ENCODE assay signal across 11 mouse cellular contexts in genomic region chr12:74848611-74849347, GRCm38 (mm10).
DNase-seq lines count a peak whose midpoint lies in the region; ATAC-seq and TF ChIP-seq lines count a peak whose summit lies in the region.
"Had no signal": no experiment of that assay in that cellular context is flagged by ENCODE, and none has a peak within 500 bp of the region (broad histone marks: within the 10 kb centered on the region; RNA-seq: fewer than 3 reads in every experiment).

No protein-coding gene starts in this region.

- no peak overlapping the region for H3K9ac ChIP-seq in forebrain, embryonic 15.5 days (replicated peaks)
- H3K9ac ChIP-seq in forebrain, embryonic 16.5 days (replicated peaks; ENCODE audit: low read depth, low read length), result no peak overlapping the region
- no peak overlapping the region for H3K9ac ChIP-seq in intestine, postnatal 0 days (ENCODE audit: low read depth, low read length)
- H3K9ac ChIP-seq in kidney, embryonic 16.5 days (replicated peaks; ENCODE audit: low read length), result no peak overlapping the region
- H3K9ac ChIP-seq: neural tube, embryonic 12.5 days had no signal

- no peaks in the 10 kb centered on the region for H3K27me3 ChIP-seq in forebrain, embryonic 15.5 days
- H3K27me3 ChIP-seq in forebrain, embryonic 10.5 days (ENCODE audit: poor library complexity, severe bottlenecking), result no peaks in the 10 kb centered on the region
- no peaks in the 10 kb centered on the region for H3K27me3 ChIP-seq in forebrain, embryonic 16.5 days (replicated peaks; ENCODE audit: control insufficient read depth, insufficient read depth, low read length)
- no peaks in the 10 kb centered on the region for H3K27me3 ChIP-seq in intestine, postnatal 0 days (replicated peaks; ENCODE audit: control insufficient read depth, insufficient read depth, low read length)
- no peaks in the 10 kb centered on the region for H3K27me3 ChIP-seq in kidney, embryonic 16.5 days (ENCODE audit: insufficient read depth, low read length)
- H3K27me3 ChIP-seq: neural tube, embryonic 12.5 days had no signal

- DNase-seq in forebrain, embryonic 10.5 days (ENCODE audit: extremely low spot score, low spot score), result no peak
- DNase-seq in layer of hippocampus, postnatal 10 days (ENCODE audit: low spot score in 2 of 2), result peak; percentile 75 to 79
- peak; percentile 94 to 95 for DNase-seq in right cerebral cortex, adult 2 months (ENCODE audit: low spot score in 2 of 2)
- no peak for DNase-seq in embryo, embryonic 9.5 days (ENCODE audit: extremely low spot score)
- DNase-seq: lung, postnatal 36 days had no signal

- no peaks in the 10 kb centered on the region for H3K9me3 ChIP-seq in forebrain, embryonic 15.5 days
- no peaks in the 10 kb centered on the region for H3K9me3 ChIP-seq in forebrain, embryonic 10.5 days
- H3K9me3 ChIP-seq in forebrain, embryonic 16.5 days (ENCODE audit: control insufficient read depth, low read length), result no peaks in the 10 kb centered on the region
- H3K9me3 ChIP-seq in intestine, postnatal 0 days (ENCODE audit: control insufficient read depth), result no peaks in the 10 kb centered on the region
- no peaks in the 10 kb centered on the region for H3K9me3 ChIP-seq in kidney, embryonic 16.5 days (ENCODE audit: low read length)
- H3K9me3 ChIP-seq: neural tube, embryonic 12.5 days had no signal

- H3K4me3 ChIP-seq in forebrain, embryonic 15.5 days, result no peak overlapping the region
- H3K4me3 ChIP-seq in forebrain, embryonic 10.5 days, result no peak overlapping the region
- no peak overlapping the region for H3K4me3 ChIP-seq in forebrain, embryonic 16.5 days (replicated peaks; ENCODE audit: low read length)
- no peak overlapping the region for H3K4me3 ChIP-seq in intestine, postnatal 0 days (ENCODE audit: low read depth, low read length)
- no peak overlapping the region for H3K4me3 ChIP-seq in kidney, embryonic 16.5 days (ENCODE audit: low read length)
- H3K4me3 ChIP-seq: neural tube, embryonic 12.5 days had no signal

- TF ChIP-seq CTCF in intestine, postnatal 0 days (IDR thresholded peaks at IDR 0.05; ENCODE audit: low read depth), result no peak

- peak; percentile 80 for ATAC-seq in forebrain, embryonic 15.5 days (replicated peaks)
- peak; percentile 81 for ATAC-seq in forebrain, embryonic 16.5 days
- no peak for ATAC-seq in intestine, postnatal 0 days
- ATAC-seq in kidney, embryonic 16.5 days (ENCODE audit: low FRiP score, low TSS enrichment), result no peak
- ATAC-seq: intestine, embryonic 16.5 days had no signal

- WGBS in forebrain, embryonic 15.5 days, result 59% methylated on average over 12 of the region's 12 CpGs
- WGBS in forebrain, embryonic 10.5 days, result 91% methylated on average over 12 of the region's 12 CpGs
- 62% methylated on average over 12 of the region's 12 CpGs for WGBS in forebrain, embryonic 16.5 days
- 86% methylated on average over 12 of the region's 12 CpGs for whole genome bisulfite sequencing in intestine, postnatal 0 days
- WGBS in kidney, embryonic 16.5 days, result 86% methylated on average over 12 of the region's 12 CpGs

- peaks cover 7% of the 10 kb centered on the region; the same call in 1 of the 2 replicates for H3K4me1 ChIP-seq in forebrain, embryonic 15.5 days
- peaks cover 20% of the 10 kb centered on the region for H3K4me1 ChIP-seq in forebrain, embryonic 10.5 days
- peaks cover 8% of the 10 kb centered on the region; the same call in 1 of the 2 replicates for H3K4me1 ChIP-seq in forebrain, embryonic 16.5 days (replicated peaks; ENCODE audit: control insufficient read depth, insufficient read depth, low read length)
- no peaks in the 10 kb centered on the region for H3K4me1 ChIP-seq in intestine, postnatal 0 days (replicated peaks; ENCODE audit: control insufficient read depth, insufficient read depth, low read length)
- no peaks in the 10 kb centered on the region for H3K4me1 ChIP-seq in kidney, embryonic 16.5 days (ENCODE audit: insufficient read depth, low read length)
- H3K4me1 ChIP-seq: neural tube, embryonic 12.5 days had no signal

- no peak overlapping the region for H3K4me2 ChIP-seq in forebrain, embryonic 15.5 days (replicated peaks)
- peak overlapping the region; percentile 21; the same call in 1 of the 2 replicates for H3K4me2 ChIP-seq in forebrain, embryonic 16.5 days (ENCODE audit: low read length)
- no peak overlapping the region for H3K4me2 ChIP-seq in intestine, postnatal 0 days (replicated peaks; ENCODE audit: low read depth)
- H3K4me2 ChIP-seq in kidney, embryonic 16.5 days (replicated peaks; ENCODE audit: low read depth, low read length), result no peak overlapping the region
- H3K4me2 ChIP-seq: neural tube, embryonic 12.5 days had no signal

- no peaks in the 10 kb centered on the region for H3K36me3 ChIP-seq in forebrain, embryonic 15.5 days
- no peaks in the 10 kb centered on the region for H3K36me3 ChIP-seq in forebrain, embryonic 10.5 days (replicated peaks)
- no peaks in the 10 kb centered on the region for H3K36me3 ChIP-seq in forebrain, embryonic 16.5 days (ENCODE audit: control insufficient read depth, insufficient read depth)
- H3K36me3 ChIP-seq in intestine, postnatal 0 days (ENCODE audit: control insufficient read depth, insufficient read depth), result no peaks in the 10 kb centered on the region
- no peaks in the 10 kb centered on the region for H3K36me3 ChIP-seq in kidney, embryonic 16.5 days (ENCODE audit: insufficient read depth, low read length)
- H3K36me3 ChIP-seq: neural tube, embryonic 12.5 days had no signal

- H3K27ac ChIP-seq in forebrain, embryonic 15.5 days (replicated peaks), result no peak overlapping the region
- no peak overlapping the region for H3K27ac ChIP-seq in forebrain, embryonic 10.5 days
- no peak overlapping the region for H3K27ac ChIP-seq in forebrain, embryonic 16.5 days (ENCODE audit: low read length)
- H3K27ac ChIP-seq in intestine, postnatal 0 days (ENCODE audit: low read depth, low read length), result no peak overlapping the region
- H3K27ac ChIP-seq in kidney, embryonic 16.5 days (ENCODE audit: low read length), result no peak overlapping the region
- H3K27ac ChIP-seq: neural tube, embryonic 12.5 days had no signal

Comparison
In these comparisons a context has a peak if more than half of its experiments do, and no peak if none do; other contexts are left out.
1. ATAC-seq: peak in forebrain, embryonic 15.5 days (single experiment) and forebrain, embryonic 16.5 days (single experiment); none in intestine, postnatal 0 days (single experiment) and kidney, embryonic 16.5 days (single experiment).
2. DNase-seq: peak in layer of hippocampus, postnatal 10 days (2 of 2) and right cerebral cortex, adult 2 months (2 of 2); none in forebrain, embryonic 10.5 days (single experiment) and embryo, embryonic 9.5 days (single experiment).